Mouse (Mus musculus) 3T3-L1 (cell line): ENCODE measurements at regions not wholly inside any gene's neighbourhood (a gene's known extent, or its start where the extent isn't known, plus 50 kb on each side); places are given as distances from the start of the nearest gene placed in this dataset.
A peak's percentile ranks its signal among the peaks of the same experiment; 100 is the strongest.

Experiments
- DNase-seq: peaks from one replicate; pipeline ENCODE4 v3.0.0-alpha.2; 2015; ENCODE audit warnings: low read depth, low spot score

DNA sequence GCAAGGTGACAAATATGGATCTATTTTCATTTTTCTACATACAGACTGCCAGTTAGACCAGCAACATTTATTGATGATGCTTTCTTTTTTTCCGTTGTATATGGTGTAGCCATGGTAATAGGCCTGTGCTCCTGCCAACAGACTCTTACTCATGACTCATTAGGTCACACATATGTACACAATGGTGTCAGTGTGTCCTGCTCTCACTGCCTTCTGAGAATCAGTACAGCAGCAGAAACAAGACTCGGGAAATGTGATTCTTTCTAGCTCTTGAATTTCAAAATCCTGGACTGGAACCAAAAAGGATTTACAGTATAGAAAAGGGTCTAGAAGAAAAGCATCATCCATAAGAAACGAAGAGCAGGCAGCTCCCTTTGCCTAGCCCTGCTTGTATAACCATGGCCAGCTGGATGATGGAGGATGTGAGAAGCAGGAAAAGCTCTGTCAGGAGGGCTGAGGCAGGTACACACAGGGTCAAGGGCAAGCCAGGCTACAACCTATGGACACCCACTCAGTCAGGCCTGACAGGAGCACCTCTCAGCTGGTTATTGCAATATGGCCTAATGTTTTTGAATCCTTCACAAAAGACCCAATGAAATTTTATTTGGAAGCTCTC is 132.2 kb downstream of the Tmem17 start:
- peak; percentile 82 for DNase-seq

DNA sequence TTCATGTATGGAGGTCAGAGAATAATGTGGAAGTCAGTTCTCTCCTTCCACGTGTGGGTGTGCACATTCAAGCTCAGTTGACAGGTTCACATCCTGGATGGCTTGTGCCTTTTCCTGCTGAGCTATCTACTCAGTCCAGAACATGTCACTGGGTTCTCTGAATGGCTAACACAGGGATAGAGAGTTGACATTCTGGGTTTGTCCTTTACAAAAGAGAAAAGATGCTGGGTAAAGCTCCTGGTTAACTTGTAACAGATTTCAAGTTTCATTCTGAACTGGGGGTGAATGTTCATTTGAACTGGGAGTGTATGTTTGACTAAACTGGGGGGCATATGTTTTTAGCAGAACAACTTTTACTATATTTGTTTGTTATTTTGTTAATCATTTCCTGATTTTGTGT is 133.0 kb downstream of the Tmem17 start:
- DNase-seq: no peak

DNA sequence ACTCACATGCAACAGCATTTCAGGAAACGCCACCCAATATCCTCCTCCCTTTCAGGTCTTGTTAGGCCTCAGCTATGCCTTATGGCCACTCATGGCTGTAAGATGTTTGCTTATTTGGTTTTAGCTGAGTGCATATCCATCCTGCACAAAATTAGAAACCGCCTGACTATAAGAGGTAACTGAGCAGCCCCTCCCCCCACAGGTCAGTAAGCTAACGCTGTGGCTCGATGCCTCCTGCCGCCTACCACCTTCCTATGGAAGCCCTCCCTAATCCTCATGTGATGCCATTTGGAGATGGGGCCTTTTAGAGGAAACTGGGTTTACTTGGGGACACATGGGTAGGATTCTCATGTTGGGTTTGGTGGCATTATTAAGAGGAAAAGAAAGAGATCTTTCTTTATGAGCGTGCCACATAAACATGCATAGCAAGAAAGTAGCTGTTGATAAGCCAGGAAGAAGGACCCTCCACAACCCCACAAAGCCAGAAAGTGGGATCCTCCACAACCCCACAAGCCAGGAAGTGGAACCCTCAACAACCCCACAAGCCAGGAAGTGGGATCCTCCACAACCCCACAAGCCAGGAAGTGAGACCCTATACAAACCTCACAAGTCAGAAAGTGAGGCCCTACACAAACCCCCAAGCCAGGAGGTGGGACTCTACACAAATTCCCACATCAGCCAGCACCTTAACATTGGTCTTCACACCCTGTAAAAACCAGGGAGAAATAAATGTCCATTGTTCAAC is 134.5 kb downstream of the Tmem17 start:
- DNase-seq: no peak

DNA sequence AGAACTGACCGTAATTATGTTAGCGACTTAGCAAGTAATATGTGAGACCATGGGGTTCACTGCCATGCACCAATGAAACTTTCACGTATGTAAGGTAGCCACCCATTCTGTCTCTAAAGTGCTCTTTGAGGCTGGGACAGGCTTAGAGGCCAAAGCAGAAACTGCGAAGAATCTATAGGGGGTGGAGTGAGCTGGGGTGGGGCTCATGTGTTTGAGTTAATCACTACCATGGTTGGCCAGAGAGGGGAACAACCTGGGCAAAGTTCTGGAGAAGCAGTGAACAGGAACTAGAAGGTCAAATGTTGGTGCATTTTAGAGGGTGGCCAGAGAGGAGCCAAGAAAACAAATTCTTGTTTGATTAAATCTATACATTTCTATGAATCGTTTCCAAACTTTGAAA is 136.4 kb downstream of the Tmem17 start:
- DNase-seq: no peak

DNA sequence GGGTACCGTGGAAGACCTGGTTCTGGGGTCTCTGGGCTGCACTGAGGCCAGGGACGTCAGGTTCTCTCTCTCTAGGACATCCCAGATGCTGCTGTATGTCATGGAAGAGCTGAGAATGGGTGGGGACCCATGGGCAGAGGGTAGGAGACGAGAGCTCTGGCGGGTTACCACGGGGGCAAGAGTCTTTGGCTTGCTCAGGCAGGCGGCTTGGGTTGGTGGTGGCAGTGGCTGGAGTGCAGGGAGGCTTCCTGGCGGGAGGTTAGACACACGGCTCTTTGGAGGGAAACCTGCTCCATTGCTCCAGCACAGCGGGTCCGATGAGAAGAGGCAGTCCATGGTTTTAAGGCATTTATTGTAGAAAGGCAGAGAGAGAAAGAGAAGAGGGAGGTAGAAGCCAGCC is 138.9 kb downstream of the Tmem17 start:
- DNase-seq: no peak

DNA sequence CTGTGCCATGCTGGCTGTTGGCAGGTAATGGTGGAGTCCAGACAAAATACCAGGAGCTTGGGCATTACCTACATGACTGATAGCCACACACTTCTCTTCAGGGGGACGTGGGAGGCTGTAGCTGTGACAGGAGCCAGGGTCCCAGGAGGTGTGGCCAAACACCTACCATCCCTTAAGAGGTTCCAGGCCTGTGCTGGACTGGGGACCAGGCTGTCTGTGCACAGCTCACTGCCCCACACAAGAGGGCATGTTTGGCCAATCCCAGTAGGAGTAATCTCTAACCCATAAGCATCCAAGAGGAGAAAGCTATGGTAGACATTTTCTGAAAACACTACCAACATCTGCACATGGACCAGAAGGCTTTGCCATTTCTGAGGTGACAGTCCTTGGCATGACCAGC is 139.4 kb downstream of the Tmem17 start:
- DNase-seq: no peak

DNA sequence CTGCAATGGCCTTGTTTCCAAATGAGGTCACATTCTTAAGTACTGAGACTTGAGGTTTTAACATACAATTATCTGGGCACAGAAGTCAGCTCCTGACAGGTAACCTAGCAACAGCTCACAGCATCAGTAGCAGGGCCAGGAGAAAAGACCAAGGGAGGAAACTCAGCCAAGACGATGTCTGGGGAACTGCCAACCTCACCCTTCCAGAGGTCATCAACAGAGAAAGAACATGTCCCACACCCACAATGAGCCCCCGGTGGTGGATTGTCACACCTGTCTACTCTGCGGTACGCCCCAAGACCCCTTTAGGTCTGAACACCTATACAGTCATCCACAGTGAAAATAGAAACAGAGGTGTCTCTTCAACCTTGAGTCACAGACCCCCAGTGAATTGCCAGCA is 140.0 kb downstream of the Tmem17 start:
- no peak for DNase-seq

DNA sequence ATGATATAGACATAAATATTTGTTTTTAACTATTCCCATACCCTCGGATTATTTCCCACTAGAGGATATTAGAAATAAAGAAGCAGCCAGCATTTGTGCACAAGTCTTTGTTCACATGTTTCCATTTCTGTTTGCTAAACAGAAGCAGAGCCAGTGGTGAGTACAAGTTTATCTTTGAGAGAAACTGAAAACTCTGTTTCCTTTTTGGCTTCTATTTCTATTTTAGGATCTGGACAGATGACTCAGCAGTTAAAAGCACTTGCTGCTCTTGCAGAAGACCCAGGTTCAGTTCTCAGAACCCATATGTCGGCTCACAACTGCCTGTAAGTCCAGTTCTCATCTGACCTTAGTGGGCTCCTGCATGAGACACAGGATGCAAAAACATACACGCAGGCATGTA is 141.0 kb downstream of the Tmem17 start:
- DNase-seq: no peak

DNA sequence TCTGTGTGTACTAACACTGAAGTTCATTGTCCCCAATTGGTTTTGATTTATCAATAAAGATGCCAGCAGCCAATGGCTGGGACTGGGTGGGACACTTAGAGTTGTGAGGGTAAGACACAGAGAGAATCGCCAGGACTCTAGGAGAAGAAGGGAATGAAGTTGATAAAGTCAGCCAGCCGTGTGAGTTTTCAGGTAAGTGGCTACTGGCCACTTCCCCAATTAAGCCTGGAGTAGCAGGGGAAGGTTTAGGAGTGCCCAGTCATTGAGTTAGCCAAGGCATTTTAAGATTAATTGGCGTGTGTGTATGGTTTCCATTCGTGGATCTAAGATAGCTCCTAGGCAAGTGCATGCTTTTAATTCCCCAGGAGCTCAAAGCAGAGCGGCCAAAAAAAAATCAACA is 141.5 kb downstream of the Tmem17 start:
- DNase-seq: no peak

DNA sequence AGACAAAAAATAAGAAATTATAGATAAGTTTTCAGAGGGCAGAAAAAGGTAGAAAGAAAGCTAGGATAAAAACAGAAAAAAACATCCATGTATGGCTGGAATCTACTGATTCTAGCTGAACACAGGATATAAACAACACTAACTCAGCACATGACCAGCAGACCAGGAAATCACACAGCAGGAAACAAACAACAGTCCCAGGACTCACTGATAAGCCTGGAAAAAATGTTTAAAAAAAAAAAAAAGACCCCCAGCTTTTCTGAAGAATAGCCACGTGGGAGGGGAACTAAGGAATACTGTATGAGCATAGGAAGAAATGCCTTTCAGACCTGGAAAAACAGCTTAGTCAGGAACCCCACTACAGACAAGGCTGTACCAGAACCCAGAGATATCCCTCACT is 145.7 kb downstream of the Tmem17 start:
- peak; percentile 1 for DNase-seq

DNA sequence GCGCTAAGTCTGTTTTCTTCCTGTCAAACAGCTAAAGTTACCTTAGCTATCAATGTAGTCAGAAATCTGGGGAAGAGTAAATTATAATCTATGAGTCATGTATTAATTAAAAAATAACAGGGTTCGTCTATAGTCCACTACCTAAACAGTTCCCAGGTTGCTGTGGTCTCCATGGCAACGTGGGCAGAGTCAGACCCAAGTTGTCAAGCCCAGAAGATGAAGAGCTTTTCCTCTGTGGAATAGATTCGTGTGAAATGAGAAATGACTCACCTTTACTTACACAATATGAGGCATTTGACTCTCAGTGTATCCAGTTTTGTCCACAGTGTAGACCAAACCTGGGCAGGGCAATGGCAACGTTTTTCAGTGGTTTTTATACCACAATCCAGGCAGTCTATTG is 149.2 kb downstream of the Tmem17 start:
- DNase-seq: no peak

DNA sequence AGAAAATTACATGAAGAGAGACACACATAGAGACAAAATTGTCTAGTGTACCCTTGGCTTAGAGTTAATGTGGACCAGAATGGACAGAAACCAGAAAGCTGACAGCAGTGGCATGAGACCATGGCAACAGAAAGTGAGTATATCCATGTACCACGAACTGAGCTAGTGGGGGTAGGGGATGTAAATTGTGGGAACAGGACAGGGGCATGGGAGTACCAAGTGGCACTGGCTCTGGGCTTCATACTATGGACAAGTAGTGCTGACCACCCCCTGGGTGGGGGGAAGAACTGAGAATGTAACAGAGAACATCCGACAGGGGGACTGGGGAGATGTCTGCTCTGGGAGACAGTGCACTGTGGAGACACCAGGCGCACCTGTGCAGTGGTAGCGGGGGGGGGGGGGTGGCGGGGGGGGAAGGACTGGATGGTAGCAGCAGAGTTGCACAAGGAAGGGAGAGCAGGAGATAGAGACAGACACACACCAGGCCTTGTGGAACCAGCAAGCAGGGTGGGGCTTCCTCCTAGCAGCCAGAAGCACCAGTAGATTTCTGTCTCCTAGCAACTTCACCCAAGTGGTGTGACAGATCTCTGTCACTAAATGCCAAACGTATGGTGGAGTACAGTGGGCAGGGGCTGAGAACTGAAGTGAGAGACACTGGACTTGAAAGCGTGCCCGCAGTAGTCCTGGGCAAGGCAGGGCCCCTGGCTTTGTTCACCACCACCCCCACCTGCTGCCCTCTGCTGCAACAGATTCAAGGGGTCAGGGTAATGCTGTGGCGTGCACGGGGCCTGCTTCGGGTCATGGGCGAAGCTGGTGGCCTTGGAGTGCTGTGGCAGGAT is 150.0 kb downstream of the Tmem17 start:
- DNase-seq: no peak

DNA sequence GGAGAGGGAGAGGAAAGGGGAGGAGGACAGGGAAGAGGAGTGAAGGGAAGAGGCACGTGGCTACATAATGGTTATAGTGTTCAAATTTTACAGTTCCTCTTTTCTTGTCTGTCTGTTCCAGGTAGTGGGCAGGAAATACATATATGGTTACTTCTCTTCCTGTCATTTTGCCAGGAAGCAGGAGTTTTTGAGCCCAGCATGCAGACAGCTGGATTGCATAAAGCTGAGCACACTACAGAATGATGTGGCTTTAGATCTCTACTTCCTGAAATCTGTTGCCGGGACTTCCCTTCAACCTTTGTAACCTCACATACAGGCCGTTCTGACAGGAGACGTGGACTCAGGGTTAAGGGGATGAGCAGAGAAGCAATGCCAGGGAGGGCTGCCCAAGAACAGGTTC is 154.1 kb downstream of the Tmem17 start:
- DNase-seq: no peak

DNA sequence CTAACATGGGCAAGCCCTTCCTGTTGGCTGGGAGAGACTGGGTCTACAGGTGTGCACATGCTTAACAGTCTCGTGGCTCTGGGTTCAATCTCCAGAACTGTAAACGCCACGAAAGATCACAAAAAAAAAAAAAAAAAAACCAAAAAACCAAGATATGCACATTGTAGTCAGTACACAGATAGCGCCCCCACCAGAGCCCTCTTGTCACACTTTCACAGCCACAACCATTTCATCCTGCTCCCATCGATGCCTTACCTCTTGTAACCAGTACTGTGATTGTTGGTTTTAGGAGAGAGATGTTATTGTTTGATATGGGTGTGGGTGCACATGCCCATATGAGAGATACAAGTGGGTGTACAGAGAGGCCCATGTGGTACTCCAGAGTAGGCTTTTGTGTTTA is 154.5 kb downstream of the Tmem17 start:
- DNase-seq: no peak

DNA sequence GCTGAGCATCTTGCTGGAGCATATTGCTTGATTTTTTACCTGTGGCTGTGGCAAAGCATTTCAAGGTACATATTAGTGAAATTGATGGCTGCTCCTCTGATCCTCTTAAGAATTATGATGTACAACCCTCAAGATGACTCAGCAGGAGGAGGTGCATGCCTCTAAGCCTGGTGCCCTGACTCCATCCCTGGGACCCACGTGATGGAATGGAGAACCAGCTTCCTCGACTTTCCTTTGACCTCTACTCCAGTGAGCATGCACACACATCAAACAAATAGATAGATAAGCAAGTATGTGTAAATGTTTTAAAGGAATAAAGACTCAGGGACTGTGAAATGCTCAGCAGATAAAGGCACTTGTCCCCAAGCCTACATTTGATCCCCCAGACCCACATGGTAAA is 156.3 kb downstream of the Tmem17 start:
- DNase-seq: peak; percentile 19

DNA sequence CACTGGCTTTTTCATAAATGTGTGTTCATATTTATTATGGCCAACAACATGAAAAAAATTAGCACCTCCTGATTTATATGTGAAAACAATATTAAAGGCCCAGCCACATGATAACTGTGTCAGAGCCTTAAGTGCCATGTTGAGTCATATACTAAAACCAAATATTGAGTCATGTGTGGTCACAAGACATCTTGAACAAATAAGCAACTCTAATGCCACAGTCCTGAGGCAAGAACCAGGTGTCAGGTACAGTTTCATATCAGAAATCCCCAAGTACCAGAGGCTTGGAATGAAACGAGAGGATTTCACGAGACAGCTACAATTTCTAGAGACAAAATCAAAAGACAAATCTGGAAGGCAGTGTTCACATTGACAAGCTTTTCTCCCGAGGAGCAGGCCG is 157.4 kb downstream of the Tmem17 start:
- DNase-seq: peak; percentile 77

DNA sequence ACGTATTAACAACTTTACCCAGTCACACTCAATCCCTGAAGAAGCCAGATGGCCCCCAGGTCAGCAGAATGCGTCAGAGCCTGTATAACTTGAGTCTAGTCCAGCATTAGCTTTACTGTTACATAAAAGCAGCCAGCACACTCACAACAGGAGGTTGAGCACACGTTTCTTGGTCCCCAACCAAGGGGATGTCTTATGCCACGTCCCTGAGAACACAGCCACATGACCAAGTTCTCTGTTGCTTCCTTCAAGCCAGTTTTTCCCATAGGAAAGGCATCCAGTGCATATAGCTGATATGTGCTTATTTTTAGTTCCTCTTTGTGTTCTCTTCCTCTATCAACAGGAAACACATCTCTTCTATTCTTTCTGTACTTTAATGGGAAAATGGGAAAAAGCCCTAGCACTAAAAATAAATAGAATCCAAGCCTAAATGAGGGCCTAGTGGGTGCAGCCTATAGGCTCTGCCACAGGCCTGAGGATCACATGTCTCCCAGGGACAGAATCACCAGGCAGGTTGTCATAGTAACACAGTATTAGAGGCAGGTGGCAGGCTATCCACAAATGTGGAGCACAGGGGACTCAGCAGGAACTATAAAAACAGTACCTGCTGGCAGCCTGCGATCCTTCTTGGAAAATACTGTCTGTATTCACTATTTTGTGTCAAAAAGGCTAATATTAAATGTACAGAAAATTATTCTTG is 160.1 kb downstream of the Tmem17 start:
- peak; percentile 2 for DNase-seq

DNA sequence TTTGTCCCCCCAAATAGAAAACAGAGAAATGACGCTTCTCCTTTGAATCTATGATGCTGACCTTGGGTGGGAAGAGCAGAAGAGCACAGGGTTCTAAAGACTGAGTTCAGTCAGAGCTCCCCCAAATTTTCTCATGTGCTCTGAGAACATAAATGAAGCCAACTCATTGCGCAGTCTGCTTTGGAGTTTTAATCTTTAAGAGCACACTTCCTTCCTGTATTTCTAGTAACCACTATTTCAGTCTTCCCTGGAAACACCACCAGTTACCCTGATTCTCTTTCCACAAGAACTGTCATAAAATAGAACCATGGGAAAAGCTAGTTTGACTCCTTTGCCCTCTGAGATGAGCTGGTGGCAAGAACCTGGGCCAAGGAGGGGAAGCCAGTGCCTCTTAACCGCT is 163.2 kb downstream of the Tmem17 start:
- peak; percentile 1 for DNase-seq

DNA sequence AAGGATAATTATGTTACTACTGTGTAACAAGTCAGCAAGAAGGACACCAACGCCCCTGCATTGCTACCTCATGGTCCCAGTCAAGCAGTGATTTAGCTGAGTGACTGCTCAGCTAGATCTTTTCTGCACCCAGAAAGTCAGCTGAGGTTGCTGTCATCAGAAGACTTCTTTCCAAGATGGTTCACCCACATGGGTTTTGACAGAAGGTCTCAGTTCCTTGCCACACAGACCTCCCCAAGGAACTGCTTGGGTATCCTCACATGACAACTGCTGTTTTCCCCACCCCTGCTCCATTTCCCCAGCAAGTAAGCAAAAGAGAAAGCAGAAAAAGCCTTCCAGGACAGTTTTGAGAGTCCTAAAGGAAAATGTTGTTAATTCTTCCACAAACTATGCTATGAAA is 163.9 kb downstream of the Tmem17 start:
- peak; percentile 1 for DNase-seq

DNA sequence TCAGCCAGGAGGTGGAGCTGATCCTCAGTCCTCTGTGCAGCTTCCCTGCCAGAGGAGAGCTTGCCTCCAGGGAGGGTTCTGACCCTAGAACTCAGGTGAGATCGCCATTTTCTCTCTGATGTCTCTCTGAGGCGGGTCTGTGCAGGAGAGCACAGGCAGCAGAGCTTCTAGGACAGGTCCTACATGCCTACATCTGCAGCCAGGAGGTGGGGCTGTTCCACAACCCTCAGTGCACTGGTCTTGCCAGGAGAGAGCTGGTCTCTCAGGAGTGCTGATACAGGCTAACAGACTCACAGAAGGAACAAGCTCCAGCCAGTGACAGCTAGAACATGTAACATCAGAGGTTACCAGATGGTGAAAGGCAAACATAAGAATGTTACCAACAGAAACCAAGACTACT is 165.4 kb downstream of the Tmem17 start:
- DNase-seq: peak; percentile 39

DNA sequence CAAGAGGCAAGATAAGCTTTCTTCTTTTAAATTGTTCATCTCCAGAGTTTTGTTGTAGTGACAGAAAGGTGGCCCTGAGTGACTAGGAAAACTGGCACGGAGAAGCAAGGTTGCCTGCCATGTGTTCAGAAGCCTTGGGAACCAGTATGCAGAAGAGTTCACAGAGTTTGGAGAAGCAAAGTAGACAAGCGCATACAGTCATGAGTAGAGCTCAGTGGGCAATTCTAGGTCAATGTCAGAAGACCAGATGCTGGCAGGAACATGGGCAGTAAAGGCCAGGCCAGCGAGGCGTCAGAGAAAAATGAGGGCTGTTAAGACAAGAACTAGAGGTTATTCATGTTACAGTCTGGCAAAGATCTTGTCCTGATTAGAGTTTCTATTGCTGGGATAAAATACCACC is 172.7 kb downstream of the Tmem17 start:
- DNase-seq: peak; percentile 1

DNA sequence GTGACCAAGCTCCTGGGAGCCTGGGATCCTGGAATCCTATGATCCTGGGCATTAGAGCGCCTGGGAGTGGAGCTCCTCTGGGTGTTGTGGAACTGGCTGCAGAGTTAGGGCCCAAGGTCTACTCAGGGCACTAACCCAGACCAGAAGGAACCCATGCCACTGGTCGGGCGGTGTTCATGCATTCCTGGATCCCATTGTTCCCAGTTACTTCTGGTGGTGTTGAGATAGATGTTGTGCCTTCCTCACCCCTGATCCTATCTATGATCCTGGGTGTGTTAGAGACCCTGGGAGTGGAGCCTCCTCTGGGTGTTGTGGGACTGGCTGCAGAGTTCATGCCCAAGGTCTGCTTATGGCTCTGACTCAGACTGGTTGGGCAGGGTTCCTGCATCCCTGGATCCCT is 169.9 kb downstream of the B3gnt2 start:
- no peak for DNase-seq
